Mouse (Mus musculus) CD4-positive, CD25-positive, alpha-beta regulatory T cell, adult 2 months (primary cell): ENCODE data around the gene Fstl3.
A peak's percentile ranks its signal among the peaks of the same experiment; 100 is the strongest.

Experiments used
- DNase-seq: peaks from one replicate; pipeline ENCODE4 v3.0.0-alpha.2; 2012; ENCODE audit warnings: low read depth, low spot score

Gene Fstl3

GRCm38 (mm10) chr10:79808728-79809127, 31.7 kb downstream of the Fstl3 start:
- no peak for DNase-seq

GRCm38 (mm10) chr10:79811736-79812637, 34.9 kb downstream of the Fstl3 start:
- peak; percentile 85 for DNase-seq

GRCm38 (mm10) chr10:79814271-79814842, 37.3 kb downstream of the Fstl3 start:
- DNase-seq: no peak

GRCm38 (mm10) chr10:79815671-79816494, 38.8 kb downstream of the Fstl3 start:
- DNase-seq: no peak

- no peak for DNase-seq
Measured at GRCm38 (mm10) chr10:79817111-79817510, 40.0 kb downstream of the Fstl3 start.

GRCm38 (mm10) chr10:79818225-79818624, 41.2 kb downstream of the Fstl3 start:
- no peak for DNase-seq

- DNase-seq: no peak
Measured at GRCm38 (mm10) chr10:79819606-79820005, 42.5 kb downstream of the Fstl3 start.

GRCm38 (mm10) chr10:79820277-79820676, 43.2 kb downstream of the Fstl3 start:
- no peak for DNase-seq

GRCm38 (mm10) chr10:79820782-79821181, 43.7 kb downstream of the Fstl3 start, which contains the start of gene Misp:
Gene Misp (plus strand): TSS chr10:79820989.
- no peak for DNase-seq

GRCm38 (mm10) chr10:79821731-79822130, 44.7 kb downstream of the Fstl3 start:
- DNase-seq: no peak

- DNase-seq: no peak
Measured at GRCm38 (mm10) chr10:79822372-79822771, 45.3 kb downstream of the Fstl3 start.

- DNase-seq: no peak
Measured at GRCm38 (mm10) chr10:79823011-79823410, 45.9 kb downstream of the Fstl3 start.

GRCm38 (mm10) chr10:79824413-79824812, 47.3 kb downstream of the Fstl3 start:
- DNase-seq: no peak

- no peak for DNase-seq
Measured at GRCm38 (mm10) chr10:79831583-79831982, 54.5 kb downstream of the Fstl3 start.
